Mouse (Mus musculus): ENCODE data around the gene Aplp2.

DNA sequence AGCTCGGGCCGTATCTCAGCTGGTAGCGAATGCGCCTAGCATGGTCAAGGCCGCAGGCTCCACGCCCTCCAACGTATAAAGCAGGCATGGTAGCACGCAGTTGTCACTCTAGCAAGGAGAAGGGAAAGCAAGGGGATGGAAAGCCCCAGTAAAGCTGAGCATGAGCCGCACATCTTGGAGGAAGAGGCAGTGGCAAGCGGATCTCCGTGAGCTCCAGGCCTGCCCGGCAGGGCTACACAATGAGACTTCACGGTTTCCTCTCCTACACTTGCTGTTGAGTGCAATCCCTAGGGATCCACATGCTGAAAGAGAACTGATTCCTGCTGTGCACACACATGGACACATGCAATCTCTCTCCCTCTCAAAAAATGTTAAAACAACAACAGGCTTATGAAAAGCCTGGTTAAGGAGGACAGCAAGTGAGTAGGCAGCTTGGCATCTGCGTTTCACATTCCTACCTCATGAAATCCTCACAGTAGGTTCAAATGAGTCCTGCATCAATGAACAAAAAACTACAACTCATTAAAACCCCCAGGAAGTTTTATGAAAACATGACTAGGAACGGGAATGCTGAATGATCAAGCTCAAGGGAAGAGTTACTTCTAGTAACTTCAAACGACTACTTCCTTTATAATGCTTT, 7.9 kb downstream of the Aplp2 start:
- no peak for TF ChIP-seq POLR2A (IDR thresholded peaks at IDR 0.05; ENCODE audit: extremely low read depth, insufficient read depth, low read length)
- no peak for TF ChIP-seq CTCF (IDR thresholded peaks at IDR 0.05; ENCODE audit: low read depth, low read length)
